Mouse (Mus musculus): ENCODE results near the gene Hist1h4a. TPM values are rescaled to one million over a fixed set of nuclear protein-coding genes. Genes with fewer than 3 reads are reported as not detected.
"Not testable (repeated sequence)": the region's sequence is repeated elsewhere in the genome, so short reads cannot be mapped to it uniquely, and the experiment has no call there.

The Hist1h4a gene
- total and polyA plus RNA-seq, 2 experiments from 2014 or later: 0.53 to 958 TPM

GRCm38 (mm10) chr13:23729706-23730105 is 31.3 kb downstream of the Hist1h4a start:
- Histone ChIP-seq H3K36me3 (ENCODE audit: insufficient read depth, low read length) (no peaks in the 10 kb centered on the region), H3K9ac (replicated peaks; ENCODE audit: low read length) (no peak overlapping the region), H3K4me1 (ENCODE audit: insufficient read depth, low read length) (no peaks in the 10 kb centered on the region), H3K27ac (no peak overlapping the region), H3K27me3 (ENCODE audit: insufficient read depth, low read length) (no peaks in the 10 kb centered on the region), H3K9me3 (ENCODE audit: low read length) (no peaks in the 10 kb centered on the region), H3K4me2 (ENCODE audit: low read depth, low read length) (no peak overlapping the region), H3K4me3 (ENCODE audit: low read length) (no peak overlapping the region)
- ATAC-seq (no peak), DNase-seq (ENCODE audit: low spot score) (no peak)
- no peak for TF ChIP-seq CTCF (IDR thresholded peaks at IDR 0.05; ENCODE audit: low read depth)
- WGBS: 92% methylated on average over 5 of the region's 5 CpGs

- TF ChIP-seq CTCF (IDR thresholded peaks at IDR 0.05; ENCODE audit: low read depth): no peak
- no peak overlapping the region for H3K27ac ChIP-seq
- no peaks in the 10 kb centered on the region for H3K27me3 ChIP-seq (ENCODE audit: insufficient read depth, low read length)
- H3K9ac ChIP-seq (replicated peaks; ENCODE audit: low read length): no peak overlapping the region
- no peak overlapping the region for H3K4me2 ChIP-seq (ENCODE audit: low read depth, low read length)
- no peak for DNase-seq (ENCODE audit: low spot score)
- H3K4me3 ChIP-seq (ENCODE audit: low read length): no peak overlapping the region
- no peaks in the 10 kb centered on the region for H3K4me1 ChIP-seq (ENCODE audit: insufficient read depth, low read length)
- WGBS: 91% methylated on average over 9 of the region's 9 CpGs
- ATAC-seq: no peak
- no peaks in the 10 kb centered on the region for H3K36me3 ChIP-seq (ENCODE audit: insufficient read depth, low read length)
- no peaks in the 10 kb centered on the region for H3K9me3 ChIP-seq (ENCODE audit: low read length)
Measured at GRCm38 (mm10) chr13:23729192-23729525, 31.9 kb downstream of the Hist1h4a start.

- Histone ChIP-seq H3K27me3 (ENCODE audit: insufficient read depth, low read length) (no peaks in the 10 kb centered on the region), H3K9me3 (ENCODE audit: low read length) (no peaks in the 10 kb centered on the region), H3K9ac (replicated peaks; ENCODE audit: low read length) (no peak overlapping the region), H3K36me3 (ENCODE audit: insufficient read depth, low read length) (no peaks in the 10 kb centered on the region), H3K4me3 (ENCODE audit: low read length) (no peak overlapping the region), H3K4me1 (ENCODE audit: insufficient read depth, low read length) (no peaks in the 10 kb centered on the region), H3K4me2 (ENCODE audit: low read depth, low read length) (no peak overlapping the region), H3K27ac (no peak overlapping the region)
- TF ChIP-seq CTCF (IDR thresholded peaks at IDR 0.05; ENCODE audit: low read depth): no peak
- ATAC-seq: no peak
- 71% methylated on average over 18 of the region's 18 CpGs for WGBS
- DNase-seq (ENCODE audit: low spot score): no peak
Measured at GRCm38 (mm10) chr13:23728472-23729191, 32.4 kb downstream of the Hist1h4a start.

- no peak for ATAC-seq
- H3K36me3 ChIP-seq (ENCODE audit: insufficient read depth, low read length): no peaks in the 10 kb centered on the region
- H3K9me3 ChIP-seq (ENCODE audit: low read length): no peaks in the 10 kb centered on the region
- no peak overlapping the region for H3K4me2 ChIP-seq (ENCODE audit: low read depth, low read length)
- no peaks in the 10 kb centered on the region for H3K4me1 ChIP-seq (ENCODE audit: insufficient read depth, low read length)
- H3K27ac ChIP-seq: no peak overlapping the region
- H3K27me3 ChIP-seq (ENCODE audit: insufficient read depth, low read length): no peaks in the 10 kb centered on the region
- no peak overlapping the region for H3K4me3 ChIP-seq (ENCODE audit: low read length)
- DNase-seq (ENCODE audit: low spot score): no peak
- 36% methylated on average over 1 of the region's 1 CpGs for WGBS
- H3K9ac ChIP-seq (replicated peaks; ENCODE audit: low read length): no peak overlapping the region
- no peak for TF ChIP-seq CTCF (IDR thresholded peaks at IDR 0.05; ENCODE audit: low read depth)
Measured at GRCm38 (mm10) chr13:23725213-23725612, 35.8 kb downstream of the Hist1h4a start.

GRCm38 (mm10) chr13:23724239-23724638 is 36.8 kb downstream of the Hist1h4a start:
- no peak for TF ChIP-seq CTCF (IDR thresholded peaks at IDR 0.05; ENCODE audit: low read depth)
- H3K4me1 ChIP-seq (ENCODE audit: insufficient read depth, low read length): no peaks in the 10 kb centered on the region
- no peaks in the 10 kb centered on the region for H3K9me3 ChIP-seq (ENCODE audit: low read length)
- no peak overlapping the region for H3K9ac ChIP-seq (replicated peaks; ENCODE audit: low read length)
- no peak overlapping the region for H3K4me2 ChIP-seq (ENCODE audit: low read depth, low read length)
- H3K27ac ChIP-seq: no peak overlapping the region
- H3K4me3 ChIP-seq (ENCODE audit: low read length): no peak overlapping the region
- WGBS: 67% methylated on average over 4 of the region's 4 CpGs
- DNase-seq (ENCODE audit: low spot score): no peak
- H3K36me3 ChIP-seq (ENCODE audit: insufficient read depth, low read length): no peaks in the 10 kb centered on the region
- no peaks in the 10 kb centered on the region for H3K27me3 ChIP-seq (ENCODE audit: insufficient read depth, low read length)
- ATAC-seq: no peak

- not testable (repeated sequence) for H3K9me3 ChIP-seq (ENCODE audit: low read length); H3K4me3 ChIP-seq (ENCODE audit: low read length); H3K36me3 ChIP-seq (ENCODE audit: insufficient read depth, low read length); H3K4me1 ChIP-seq (ENCODE audit: insufficient read depth, low read length); DNase-seq (ENCODE audit: low spot score); H3K9ac ChIP-seq (replicated peaks; ENCODE audit: low read length); H3K27me3 ChIP-seq (ENCODE audit: insufficient read depth, low read length); ATAC-seq; H3K27ac ChIP-seq; H3K4me2 ChIP-seq (ENCODE audit: low read depth, low read length)
- 13% methylated on average over 2 of the region's 2 CpGs for WGBS
Measured at GRCm38 (mm10) chr13:23717593-23718245, 43.3 kb downstream of the Hist1h4a start.

- no peak overlapping the region for H3K4me3 ChIP-seq (ENCODE audit: low read length)
- no peak for TF ChIP-seq CTCF (IDR thresholded peaks at IDR 0.05; ENCODE audit: low read depth)
- WGBS: 55% methylated on average over 11 of the region's 11 CpGs
- H3K4me1 ChIP-seq (ENCODE audit: insufficient read depth, low read length): no peaks in the 10 kb centered on the region
- H3K27me3 ChIP-seq (ENCODE audit: insufficient read depth, low read length): no peaks in the 10 kb centered on the region
- no peak overlapping the region for H3K27ac ChIP-seq
- no peak for DNase-seq (ENCODE audit: low spot score)
- no peak overlapping the region for H3K4me2 ChIP-seq (ENCODE audit: low read depth, low read length)
- no peaks in the 10 kb centered on the region for H3K36me3 ChIP-seq (ENCODE audit: insufficient read depth, low read length)
- no peak overlapping the region for H3K9ac ChIP-seq (replicated peaks; ENCODE audit: low read length)
- no peaks in the 10 kb centered on the region for H3K9me3 ChIP-seq (ENCODE audit: low read length)
- ATAC-seq: no peak
Measured at GRCm38 (mm10) chr13:23717176-23717575, 43.9 kb downstream of the Hist1h4a start.
